Mouse (Mus musculus): ENCODE measurements around the gene Clcn7.

The Clcn7 gene

DNA sequence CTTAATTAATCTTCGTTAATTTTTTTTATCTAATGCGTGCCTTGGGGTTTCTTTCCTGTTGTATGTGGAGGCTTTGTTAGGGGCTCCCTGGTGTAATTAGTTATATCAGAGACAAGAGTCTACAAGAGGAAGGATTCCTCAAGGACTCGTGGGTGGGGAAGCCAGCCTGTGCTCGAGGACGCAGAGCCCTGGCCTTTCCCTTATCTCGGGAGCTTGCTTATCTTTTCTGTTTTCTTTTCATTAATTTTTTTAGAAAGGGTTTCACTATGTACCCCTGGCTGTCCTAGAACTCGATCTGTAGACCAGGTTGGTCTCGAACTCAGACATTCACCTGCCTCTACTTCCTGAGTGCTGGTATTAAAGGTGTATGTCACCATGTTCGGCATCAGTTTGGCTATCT is 5.5 kb upstream of the Clcn7 start:
- no peak for DNase-seq (ENCODE audit: low spot score)

- no peak for DNase-seq (ENCODE audit: low spot score)
Measured at GRCm38 (mm10) chr17:25130060-25130459, 3.1 kb upstream of the Clcn7 start.

DNA sequence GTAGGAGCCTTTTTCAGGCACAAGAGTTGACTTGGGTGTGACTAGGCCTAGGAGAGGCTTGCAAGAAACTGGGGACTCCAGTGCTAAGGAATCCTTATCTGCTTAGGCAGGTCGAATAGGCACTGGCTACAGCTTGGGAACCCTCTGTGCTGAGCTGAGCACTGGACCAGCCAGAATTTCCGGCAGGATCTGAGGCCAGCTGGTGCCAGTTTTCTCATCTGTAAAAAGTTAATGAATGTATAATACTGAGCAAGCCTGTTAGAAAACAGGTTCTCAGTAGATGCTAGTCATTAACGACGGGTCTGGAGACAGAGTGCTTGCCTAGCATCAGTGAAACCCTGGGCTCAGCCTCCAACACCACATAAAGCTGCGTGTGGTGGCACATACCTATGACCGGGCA is 2.4 kb downstream of the Clcn7 start:
- no peak for DNase-seq (ENCODE audit: low spot score)

DNA sequence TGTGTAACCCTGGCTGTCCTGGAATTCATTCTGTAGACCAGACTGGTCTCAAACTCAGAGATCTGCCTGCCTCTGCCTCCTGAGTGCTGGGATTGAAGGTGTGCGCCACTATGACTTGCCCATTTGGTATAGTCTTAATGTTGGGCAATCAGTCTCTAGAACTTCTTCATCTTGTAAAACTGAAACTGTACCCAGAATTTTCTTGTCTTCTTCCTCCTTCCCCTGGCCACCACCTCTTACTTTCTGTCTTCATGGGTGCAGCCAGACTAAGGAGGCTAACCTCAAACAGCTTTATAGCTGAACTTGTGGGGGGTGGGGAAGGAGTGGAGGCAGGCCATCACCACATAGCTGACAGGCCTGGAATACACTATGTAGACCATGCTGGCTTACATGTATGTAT is 5.6 kb downstream of the Clcn7 start:
- no peak for DNase-seq (ENCODE audit: low spot score)

DNA sequence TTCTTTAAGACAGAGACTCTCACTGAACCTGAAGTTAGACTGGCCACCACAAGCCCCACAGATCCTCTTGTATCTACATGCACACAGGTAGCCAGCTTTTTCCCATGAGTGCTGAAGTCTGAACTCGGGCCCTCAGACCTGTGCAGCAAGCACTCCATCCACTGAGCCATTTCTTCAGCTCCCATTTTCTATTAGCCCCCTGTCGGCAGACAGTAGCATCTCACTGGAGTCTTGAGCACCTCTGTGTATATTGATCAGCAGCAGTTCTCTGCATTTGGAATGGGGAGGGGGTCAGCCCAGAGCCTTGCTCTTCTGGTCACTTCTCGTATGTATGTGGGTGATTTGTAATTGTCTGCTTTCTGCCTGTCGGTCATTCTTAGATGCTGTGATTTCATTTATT is 6.8 kb downstream of the Clcn7 start:
- DNase-seq (ENCODE audit: low spot score): no peak

GRCm38 (mm10) chr17:25162161-25162560 is 29.0 kb downstream of the Clcn7 start, which contains the start of gene Ccdc154:
Gene Ccdc154 (plus strand): TSS chr17:25162461.
- no peak for DNase-seq (ENCODE audit: low spot score)

DNA sequence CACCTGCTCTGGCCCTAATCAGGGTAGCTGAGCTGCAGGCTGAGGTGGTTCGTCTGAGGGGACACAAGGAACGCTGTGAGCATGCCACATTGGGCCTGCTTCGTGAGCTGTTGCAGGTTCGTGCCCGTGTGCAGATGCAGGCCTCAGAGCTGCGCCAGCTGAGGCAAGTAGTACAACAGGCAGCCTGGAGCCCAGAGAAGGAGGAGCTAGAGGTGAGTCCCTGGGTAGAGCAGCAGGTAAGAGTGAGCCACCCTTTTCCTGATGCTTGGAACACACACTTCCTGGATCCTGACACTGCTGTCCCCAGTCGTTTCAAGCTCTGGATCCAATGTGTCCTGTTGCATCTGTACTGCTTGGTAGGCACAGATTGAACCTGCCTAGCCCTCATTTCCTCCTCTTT is 30.2 kb downstream of the Clcn7 start:
- no peak for DNase-seq (ENCODE audit: low spot score)

DNA sequence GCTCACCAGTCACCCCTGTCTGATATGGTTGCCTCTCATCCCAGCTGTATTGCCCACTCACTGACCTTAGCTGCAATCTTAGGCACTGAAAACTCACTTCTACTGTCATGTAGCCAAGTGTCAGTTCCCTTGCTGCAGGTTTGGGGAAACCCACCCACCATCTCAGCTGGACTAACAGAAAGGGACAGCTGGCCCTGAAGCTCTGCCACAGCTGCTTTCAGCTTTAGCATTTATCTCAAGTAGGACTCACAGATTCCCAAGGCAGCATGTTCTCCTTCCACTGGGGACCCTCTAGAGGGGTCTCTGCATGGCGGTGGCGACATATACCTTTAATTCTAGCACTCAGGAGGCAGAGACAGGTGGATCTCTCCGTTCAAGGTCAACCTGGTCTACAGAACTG is 31.6 kb downstream of the Clcn7 start:
- no peak for DNase-seq (ENCODE audit: low spot score)

GRCm38 (mm10) chr17:25165970-25166671 is 32.9 kb downstream of the Clcn7 start:
- DNase-seq (ENCODE audit: low spot score): no peak

- no peak for DNase-seq (ENCODE audit: low spot score)
Measured at GRCm38 (mm10) chr17:25169706-25170105, 36.5 kb downstream of the Clcn7 start.

DNA sequence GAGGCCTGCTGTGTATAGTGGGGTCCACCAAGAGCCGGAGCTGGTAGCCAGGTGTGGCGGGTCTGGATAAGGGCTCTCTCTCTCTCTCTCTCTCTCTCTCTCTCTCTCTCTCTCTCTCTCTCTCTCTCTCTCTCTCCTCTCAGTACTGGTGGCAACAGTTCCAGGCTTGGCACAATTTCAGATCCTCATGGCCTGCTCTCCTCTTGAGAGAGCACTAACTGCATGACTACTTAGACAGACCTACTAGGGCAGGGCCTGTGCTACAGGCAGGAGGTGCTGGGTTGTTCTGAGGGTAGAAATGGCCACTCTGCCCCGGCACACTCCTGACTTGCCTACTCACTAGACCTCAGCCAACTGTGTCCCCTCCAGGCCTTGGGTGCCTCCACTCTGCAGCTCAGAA is 39.4 kb downstream of the Clcn7 start:
- DNase-seq (ENCODE audit: low spot score): no peak

- DNase-seq (ENCODE audit: low spot score): no peak
Measured at GRCm38 (mm10) chr17:25175411-25175810, 42.2 kb downstream of the Clcn7 start, which contains the start of gene Gm38655. Gene Gm38655 (minus strand): TSS chr17:25175471.

DNA sequence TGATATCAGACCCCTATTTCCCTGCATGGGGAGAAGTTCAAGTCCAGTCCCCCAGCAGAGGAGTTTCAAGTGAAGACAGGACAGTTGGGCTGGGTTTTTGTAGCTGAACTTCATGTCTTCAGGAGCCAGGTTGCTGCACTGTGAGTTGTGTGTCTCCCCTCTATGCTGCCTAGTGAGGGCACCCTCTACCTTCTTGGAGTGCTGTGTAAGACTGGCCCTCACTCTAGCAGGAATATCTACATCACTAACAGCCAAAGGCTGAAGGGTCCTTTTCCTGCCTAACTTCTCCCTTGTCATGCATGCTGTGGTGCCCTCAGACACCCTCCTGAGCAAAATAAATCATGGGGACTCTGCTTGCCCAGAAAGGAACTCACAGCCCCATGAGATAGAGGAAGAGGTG is 50.0 kb downstream of the Clcn7 start:
- no peak for DNase-seq (ENCODE audit: low spot score)

DNA sequence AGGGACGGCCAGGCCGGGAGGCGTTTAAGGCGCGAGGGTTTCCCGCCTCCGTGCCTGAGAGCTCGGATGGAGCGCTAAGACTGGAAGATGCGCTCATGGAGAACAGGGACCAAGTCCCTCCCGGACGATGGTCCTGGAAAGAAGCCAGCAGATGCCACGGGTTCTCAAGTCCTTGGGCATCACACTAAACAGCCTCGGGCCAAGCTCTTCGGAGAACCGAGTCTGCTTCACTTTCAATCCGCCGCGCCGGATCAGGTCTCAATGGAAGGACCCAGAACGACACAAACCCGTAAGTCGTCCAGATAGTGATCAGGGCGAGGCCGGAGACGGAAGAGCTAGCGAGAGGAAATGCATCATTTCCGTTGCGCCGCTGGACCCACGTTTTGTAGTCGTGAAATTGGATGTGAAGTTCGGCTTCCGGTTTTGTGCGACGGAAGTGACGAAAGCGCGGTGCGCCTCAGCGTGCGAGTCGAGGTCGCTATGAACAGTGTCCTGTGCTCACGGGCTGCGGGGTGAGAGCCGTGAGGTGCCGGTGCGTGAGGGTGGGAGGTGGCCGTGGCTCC is 51.0 kb downstream of the Clcn7 start, which contains the start of gene BC003965:
TSS of gene BC003965 (plus strand) at position 426 of the 563 bp plus-strand sequence.
- DNase-seq (ENCODE audit: low spot score): peak; percentile 98

DNA sequence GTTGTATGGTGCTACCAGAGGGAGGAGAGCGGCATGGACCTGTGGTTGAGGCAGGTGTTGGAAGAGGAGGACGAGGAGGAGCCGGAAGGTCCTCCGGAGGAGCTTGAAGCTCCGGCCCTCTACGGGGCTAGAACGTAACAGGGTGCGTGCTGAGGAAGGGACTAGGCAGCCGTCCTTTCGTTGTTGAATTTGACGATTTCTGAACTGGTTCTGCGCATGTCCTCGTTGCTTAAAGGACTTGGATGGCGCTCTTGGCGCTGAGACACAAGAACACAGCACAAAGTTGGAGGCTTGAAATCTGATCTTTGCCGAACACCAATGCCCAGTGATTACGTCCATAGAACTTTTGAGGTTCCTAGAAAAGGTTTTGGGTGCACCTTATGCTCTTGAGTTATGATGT is 51.8 kb downstream of the Clcn7 start:
- DNase-seq (ENCODE audit: low spot score): no peak

- no peak for DNase-seq (ENCODE audit: low spot score)
Measured at GRCm38 (mm10) chr17:25187784-25188149, 54.6 kb downstream of the Clcn7 start.

DNA sequence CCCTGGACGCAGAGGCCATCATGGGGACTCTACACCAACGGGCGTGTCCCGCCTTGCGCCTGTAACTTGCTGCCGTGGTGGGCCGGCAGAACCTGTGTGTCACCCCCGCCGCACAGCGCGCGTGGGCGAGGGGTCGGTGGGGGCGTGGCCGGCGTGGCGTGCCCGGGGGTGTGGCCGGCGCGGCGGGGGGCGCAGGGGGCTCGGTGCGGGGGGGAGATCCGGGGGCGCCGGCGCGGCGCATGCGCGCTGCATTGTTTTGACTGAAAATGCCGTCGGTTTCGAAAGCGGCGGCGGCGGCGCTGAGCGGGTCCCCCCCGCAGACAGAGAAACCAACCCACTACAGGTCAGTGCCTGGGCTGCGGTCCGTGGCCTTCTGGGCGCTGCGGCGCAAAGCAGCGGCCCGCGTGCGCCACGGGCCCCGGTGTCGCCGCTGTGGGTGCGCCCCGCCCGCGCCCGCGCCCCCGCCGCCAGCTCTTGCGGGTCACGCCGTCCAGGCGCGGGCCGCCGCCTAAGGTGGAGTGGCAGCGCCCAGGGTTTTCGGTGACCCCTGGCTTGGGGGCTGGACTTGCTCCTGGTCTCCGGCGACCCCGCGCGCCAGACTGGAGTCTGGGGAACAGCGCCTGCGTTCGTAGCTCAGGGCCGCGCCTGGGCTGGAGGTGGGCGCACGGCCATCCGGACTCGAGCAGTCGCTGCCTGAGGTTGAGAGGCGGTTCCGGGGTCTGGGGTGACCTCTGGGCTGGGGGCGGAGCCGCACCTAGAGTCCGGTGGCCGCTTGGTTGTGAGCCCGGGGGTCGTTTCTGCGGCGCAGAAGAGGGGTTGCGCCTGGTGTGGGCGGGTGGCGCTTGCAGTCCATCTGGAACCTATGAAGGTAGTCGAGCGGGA is 55.2 kb downstream of the Clcn7 start, which contains the start of gene Unkl:
TSS of gene Unkl (plus strand) at position 248 of the 882 bp plus-strand sequence.
- no peak for DNase-seq (ENCODE audit: low spot score)

DNA sequence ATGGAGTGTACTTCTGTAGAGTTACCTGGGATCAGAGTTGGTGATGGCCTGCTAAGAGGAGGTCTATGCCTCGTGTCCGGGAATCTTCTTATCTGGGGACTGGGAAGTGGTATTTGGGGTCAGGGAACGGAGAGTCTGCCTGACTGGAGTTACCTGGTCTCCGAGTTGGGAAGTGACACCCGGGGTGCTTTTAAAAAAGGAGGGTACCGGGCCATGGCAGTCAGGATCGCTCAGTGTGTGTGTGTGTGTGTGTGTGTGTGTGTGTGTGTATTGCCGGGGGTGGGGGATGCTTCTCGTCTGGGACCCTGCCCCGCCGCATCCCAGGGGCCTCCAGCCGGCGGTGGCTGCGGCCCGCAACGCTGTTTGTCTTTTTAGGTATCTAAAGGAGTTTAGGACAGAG is 55.9 kb downstream of the Clcn7 start:
- DNase-seq (ENCODE audit: low spot score): no peak

DNA sequence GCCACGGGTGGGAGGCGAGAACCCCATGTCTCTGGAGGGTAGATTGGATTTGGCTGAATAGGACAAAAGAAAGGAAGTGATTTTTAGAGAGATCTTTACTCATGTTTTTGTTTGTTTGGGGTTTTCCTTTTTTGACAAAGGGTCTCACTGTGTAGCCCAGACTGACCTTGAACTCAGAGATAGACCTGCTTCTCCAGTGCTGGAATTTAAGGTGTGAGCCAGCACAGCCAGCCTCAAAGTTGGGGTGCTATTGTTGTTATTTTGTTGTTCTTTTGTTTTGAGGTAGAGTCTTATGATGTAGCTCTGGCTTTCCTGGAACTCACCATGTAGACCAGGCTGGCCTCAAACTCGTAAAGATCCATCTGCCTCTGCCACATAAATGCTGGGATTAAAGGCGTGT is 69.2 kb downstream of the Clcn7 start:
- no peak for DNase-seq (ENCODE audit: low spot score)

GRCm38 (mm10) chr17:25210006-25210405 is 76.8 kb downstream of the Clcn7 start:
- DNase-seq (ENCODE audit: low spot score): no peak

DNA sequence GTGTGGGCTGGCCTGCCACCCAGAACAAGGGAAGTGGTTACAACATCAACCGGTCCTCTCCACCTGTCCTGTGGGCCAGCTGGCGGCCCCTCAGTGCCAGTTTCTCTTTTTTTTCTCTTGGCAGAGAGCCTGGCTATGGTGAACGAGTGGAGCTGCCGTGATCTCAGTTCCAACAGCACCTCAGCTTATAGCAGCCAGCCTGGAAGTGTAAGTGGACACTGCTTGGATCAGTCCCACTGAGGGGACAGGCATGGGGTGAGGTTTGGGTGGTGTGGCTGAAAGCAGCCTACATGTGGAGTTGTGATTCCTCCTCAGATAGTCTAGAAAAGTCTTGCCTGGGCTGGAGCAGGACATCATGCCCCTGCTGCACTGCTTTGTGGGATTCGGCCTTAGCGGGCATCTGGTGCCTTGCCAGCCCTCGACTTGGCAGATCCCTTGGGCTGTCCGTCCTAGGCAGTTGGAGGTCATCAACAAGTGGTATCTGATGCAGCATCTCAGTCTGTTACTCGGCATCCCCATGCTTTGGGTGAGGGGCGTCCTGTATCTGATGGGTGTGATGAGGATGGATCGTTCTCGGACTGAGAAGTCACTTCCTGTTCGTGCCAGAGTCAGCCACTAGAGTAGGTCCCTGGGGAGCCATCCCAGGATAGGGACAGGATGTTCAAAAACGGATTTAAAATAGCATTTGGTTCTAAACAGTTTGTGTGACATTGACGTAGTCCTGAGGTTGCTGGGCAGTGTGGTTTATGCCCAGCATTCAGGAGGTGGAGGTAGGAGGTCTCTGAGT is 77.7 kb downstream of the Clcn7 start:
- no peak for DNase-seq (ENCODE audit: low spot score)

GRCm38 (mm10) chr17:25211705-25212104 is 78.5 kb downstream of the Clcn7 start:
- DNase-seq (ENCODE audit: low spot score): no peak
